Mouse (Mus musculus) stomach, postnatal 0 days (tissue): ENCODE data around the gene Gm11733.

ENCODE experiments used
- CTCF ChIP-seq: IDR thresholded peaks from 2 replicates; pipeline ENCODE4 v1.5.1; 2016; ENCODE audit warnings: antibody characterized with exemption, low read depth, mild to moderate bottlenecking, moderate library complexity
- EP300 ChIP-seq: optimal IDR thresholded peaks from 2 replicates; pipeline ENCODE3; 2016; ENCODE audit warnings: antibody characterized with exemption

GRCm38 (mm10) chr11:117444090-117444489 is 40.1 kb upstream of the Gm11733 start:
- no peak for TF ChIP-seq CTCF
- TF ChIP-seq EP300: no peak
